Mouse (Mus musculus) E14TG2a.4 (cell line): ENCODE results near the gene Abr.
A peak's percentile ranks its signal among the peaks of the same experiment; 100 is the strongest.

Experiments
- H3K27me3 ChIP-seq: 2 replicates; pipeline ENCODE4 v1.6.1; 2014; ENCODE audit warnings: low read length, control low read depth; ENCODE audit not compliant: insufficient read depth
- H3K36me3 ChIP-seq: 2 replicates; pipeline ENCODE4 v1.6.1; 2014; ENCODE audit warnings: low read length, control low read depth; ENCODE audit not compliant: insufficient read depth
- H3K4me1 ChIP-seq: replicated peaks from 2 replicates; pipeline ENCODE4 v1.6.1; 2014; ENCODE audit warnings: low read depth, low read length, control low read depth
- H3K4me3 ChIP-seq: replicated peaks from 2 replicates; pipeline ENCODE4 v1.5.1; 2014; ENCODE audit warnings: mild to moderate bottlenecking, low read length
- H3K9me3 ChIP-seq: 2 replicates; pipeline ENCODE4 v1.6.1; 2014; ENCODE audit warnings: low read length, control low read depth
- CTCF ChIP-seq: conservative IDR thresholded peaks from 2 replicates; pipeline ENCODE4 v1.5.1; 2014; ENCODE audit warnings: low read length
- NANOG ChIP-seq: IDR thresholded peaks from 2 replicates; pipeline ENCODE4 v1.6.1; 2014; ENCODE audit warnings: borderline replicate concordance, low read length, mixed read lengths
- POU5F1 ChIP-seq: IDR thresholded peaks from 2 replicates; pipeline ENCODE4 v1.6.1; 2014; ENCODE audit warnings: low read length, borderline replicate concordance

The Abr gene

DNA sequence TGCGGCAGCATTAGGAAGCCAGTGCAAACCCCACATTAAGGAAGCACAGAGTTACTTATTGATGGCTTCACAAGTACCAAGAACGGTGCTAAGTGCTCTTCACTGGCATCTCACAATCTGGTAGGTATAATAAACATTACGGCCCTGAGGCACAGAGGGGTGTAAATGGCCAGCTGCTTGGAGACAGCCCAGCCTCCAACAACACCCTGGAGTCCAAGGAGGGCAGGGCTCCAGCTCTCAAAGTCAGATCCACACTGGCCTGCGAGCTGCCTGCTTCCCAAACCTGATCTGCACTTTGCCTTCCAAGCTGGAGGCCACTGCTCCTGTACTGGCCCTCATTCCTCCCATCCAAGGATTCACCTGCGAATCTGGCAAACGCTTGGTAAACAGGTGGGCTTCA, 132.7 kb downstream of the Abr start:
- Histone ChIP-seq H3K36me3 (peaks cover 10% of the 10 kb centered on the region), H3K9me3 (no peaks in the 10 kb centered on the region), H3K4me1 (peaks cover 70% of the 10 kb centered on the region), H3K27me3 (peaks cover 15% of the 10 kb centered on the region; the same call in 1 of the 2 replicates), H3K4me3 (no peak overlapping the region)
- TF ChIP-seq POU5F1 (no peak), NANOG (no peak), CTCF (no peak)

DNA sequence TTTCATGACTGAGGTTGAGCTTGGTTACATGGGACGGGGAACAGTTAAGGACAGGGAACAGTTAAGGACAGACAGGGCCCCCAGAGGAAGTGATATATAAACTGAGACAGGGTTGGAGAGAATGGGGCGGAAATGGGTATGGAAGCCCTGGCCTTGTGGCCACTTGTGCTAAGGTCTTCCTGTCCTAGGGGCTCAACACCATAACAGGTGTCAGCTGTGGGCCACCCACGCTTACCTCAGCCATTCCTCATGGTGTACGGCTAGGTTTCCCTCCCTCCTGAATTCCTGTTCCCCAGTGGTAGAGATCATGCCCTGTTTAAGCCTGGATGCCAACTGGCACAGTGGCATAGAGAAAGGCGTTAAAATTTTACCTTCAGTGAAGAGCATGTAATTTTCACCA, 135.1 kb downstream of the Abr start:
- H3K4me3 ChIP-seq: no peak overlapping the region
- TF ChIP-seq CTCF: no peak
- no peaks in the 10 kb centered on the region for H3K27me3 ChIP-seq
- peaks cover 10% of the 10 kb centered on the region for H3K36me3 ChIP-seq
- no peaks in the 10 kb centered on the region for H3K9me3 ChIP-seq
- peaks cover 71% of the 10 kb centered on the region for H3K4me1 ChIP-seq

DNA sequence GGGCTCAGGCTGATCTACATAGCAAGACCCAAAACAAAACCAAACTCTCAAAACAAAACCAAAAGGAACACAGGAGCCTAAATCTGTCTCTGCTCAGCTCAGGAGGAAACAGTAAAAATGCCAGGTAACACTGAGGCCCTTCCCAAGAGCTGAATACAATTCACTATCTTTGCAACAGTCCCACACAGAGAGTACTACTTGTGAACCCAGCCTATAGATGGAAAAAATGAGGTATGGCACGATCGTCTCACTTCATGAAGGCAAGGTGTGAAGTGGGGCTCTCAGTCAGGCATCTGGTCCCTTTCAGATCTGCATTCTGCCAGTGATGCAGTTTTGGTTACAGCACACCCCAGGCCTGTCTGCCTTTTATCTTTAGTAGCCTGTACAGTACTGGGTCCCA, 138.1 kb downstream of the Abr start:
- Histone ChIP-seq H3K4me3 (peak overlapping the region; percentile 11; the same call in 1 of the 2 replicates), H3K27me3 (no peaks in the 10 kb centered on the region)
- TF ChIP-seq NANOG: no peak
- no peak for TF ChIP-seq CTCF
- TF ChIP-seq POU5F1: no peak

DNA sequence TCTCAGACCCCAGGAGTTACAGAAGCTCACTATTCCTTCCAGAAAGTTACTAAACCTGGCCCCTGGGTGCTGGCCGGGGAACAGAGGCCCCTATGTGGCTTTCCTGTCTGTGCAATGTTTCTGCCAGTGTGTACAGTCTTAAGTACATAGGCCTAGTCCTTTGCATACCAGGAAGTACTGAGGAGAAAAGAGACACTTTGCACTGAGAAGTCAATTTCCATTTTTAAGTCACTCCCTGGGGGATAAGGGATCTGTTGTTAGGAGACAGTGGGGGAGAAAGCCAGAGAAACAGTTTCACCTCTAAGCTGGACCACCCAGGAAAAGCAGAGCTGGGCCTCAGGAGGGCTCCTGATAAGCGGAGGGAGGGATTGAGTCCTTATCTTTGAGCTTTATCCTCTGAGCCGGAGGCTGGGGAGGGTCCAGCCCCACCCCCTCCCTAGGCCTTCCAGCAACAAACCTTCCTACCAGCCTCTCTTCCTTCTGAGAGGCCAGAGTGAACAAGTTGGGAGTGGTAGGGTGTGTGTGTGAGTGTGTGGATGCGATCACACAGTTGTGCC, 138.9 kb downstream of the Abr start:
- H3K27me3 ChIP-seq: no peaks in the 10 kb centered on the region

More for the DNA sequence above, 138.1 kb downstream of the Abr start:
- Histone ChIP-seq H3K9me3 (peaks cover 11% of the 10 kb centered on the region; the same call in 1 of the 2 replicates), H3K36me3 (peaks cover 33% of the 10 kb centered on the region), H3K4me1 (peaks cover 82% of the 10 kb centered on the region)

DNA sequence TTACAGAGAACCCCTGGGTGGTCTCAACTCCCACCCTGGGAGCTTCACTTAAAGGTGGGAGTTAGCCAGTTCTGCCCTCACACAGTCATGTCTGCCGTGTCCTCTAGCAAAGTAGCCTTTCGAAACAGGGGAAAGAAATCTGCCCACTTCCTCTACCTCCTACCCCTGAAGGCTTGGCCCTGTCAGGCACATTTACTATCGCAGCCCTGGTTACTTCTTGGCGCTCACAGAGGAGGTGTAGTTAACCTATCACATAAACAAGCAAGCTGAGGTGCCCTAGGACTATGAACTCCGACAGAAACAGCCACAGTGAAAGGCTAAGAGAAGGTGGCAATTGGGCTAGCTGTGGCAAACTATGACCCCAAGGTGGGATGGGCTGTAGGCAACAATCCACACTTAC, 139.4 kb downstream of the Abr start:
- H3K4me3 ChIP-seq: peak overlapping the region; percentile 27
- H3K9me3 ChIP-seq: peaks cover 11% of the 10 kb centered on the region; the same call in 1 of the 2 replicates
- TF ChIP-seq CTCF: no peak
- no peak for TF ChIP-seq POU5F1
- no peak for TF ChIP-seq NANOG
- H3K4me1 ChIP-seq: peaks cover 90% of the 10 kb centered on the region
- peaks cover 46% of the 10 kb centered on the region for H3K36me3 ChIP-seq
- no peaks in the 10 kb centered on the region for H3K27me3 ChIP-seq

More for the DNA sequence above, 138.9 kb downstream of the Abr start:
- H3K36me3 ChIP-seq: peaks cover 41% of the 10 kb centered on the region
- no peak for TF ChIP-seq CTCF
- peak; percentile 74 for TF ChIP-seq NANOG
- TF ChIP-seq POU5F1: 0 out of 2 replicates have a peak, but pooled peaks have one; percentile 29
- peak overlapping the region; percentile 27; the same call in 1 of the 2 replicates for H3K4me3 ChIP-seq
- peaks cover 88% of the 10 kb centered on the region for H3K4me1 ChIP-seq
- H3K9me3 ChIP-seq: peaks cover 11% of the 10 kb centered on the region; the same call in 1 of the 2 replicates

DNA sequence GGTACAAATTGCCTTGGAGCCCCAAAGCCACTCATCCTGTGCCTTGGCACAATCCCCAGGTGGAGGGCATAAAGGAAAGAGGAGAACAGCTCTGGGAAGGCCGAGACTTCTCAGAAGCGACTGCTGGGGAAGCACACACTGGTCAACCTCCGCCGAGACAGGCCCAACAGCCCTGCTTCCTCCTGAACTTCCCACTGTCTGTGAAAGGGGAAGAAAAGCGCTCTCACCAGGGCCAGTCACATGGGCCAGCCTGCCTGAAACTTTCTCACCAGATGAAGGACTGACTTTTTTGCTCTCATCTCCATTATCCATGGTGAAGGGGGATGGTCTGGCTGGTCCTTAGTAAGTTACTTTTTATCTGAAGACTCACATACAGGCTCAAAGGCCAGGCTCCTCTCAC, 139.9 kb downstream of the Abr start:
- Histone ChIP-seq H3K27me3 (no peaks in the 10 kb centered on the region), H3K4me1 (peaks cover 90% of the 10 kb centered on the region), H3K9me3 (peaks cover 11% of the 10 kb centered on the region; the same call in 1 of the 2 replicates), H3K4me3 (peak overlapping the region; percentile 27), H3K36me3 (peaks cover 49% of the 10 kb centered on the region)
- no peak for TF ChIP-seq CTCF
- TF ChIP-seq NANOG: no peak
- no peak for TF ChIP-seq POU5F1

DNA sequence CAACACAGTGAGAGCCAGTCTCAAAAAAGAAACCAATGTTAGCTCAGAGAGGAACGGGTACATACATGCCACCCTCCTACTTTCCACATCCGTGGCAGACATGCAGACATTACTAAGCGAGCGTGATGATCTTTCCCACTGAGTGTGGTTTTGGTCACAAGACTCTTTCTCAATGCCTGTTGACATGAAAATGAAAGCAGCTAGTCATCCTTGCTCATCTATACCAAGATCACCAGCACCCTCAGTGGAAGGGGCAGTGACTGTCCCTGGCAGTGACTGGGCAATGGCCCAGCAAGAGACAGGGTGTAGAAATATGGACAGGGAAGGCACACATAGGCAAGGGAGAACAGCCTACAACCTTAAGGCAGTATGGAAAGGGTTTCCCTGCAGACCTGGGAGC, 142.4 kb downstream of the Abr start:
- TF ChIP-seq POU5F1 (no peak), CTCF (no peak), NANOG (no peak)
- peaks cover 11% of the 10 kb centered on the region; the same call in 1 of the 2 replicates for H3K9me3 ChIP-seq

DNA sequence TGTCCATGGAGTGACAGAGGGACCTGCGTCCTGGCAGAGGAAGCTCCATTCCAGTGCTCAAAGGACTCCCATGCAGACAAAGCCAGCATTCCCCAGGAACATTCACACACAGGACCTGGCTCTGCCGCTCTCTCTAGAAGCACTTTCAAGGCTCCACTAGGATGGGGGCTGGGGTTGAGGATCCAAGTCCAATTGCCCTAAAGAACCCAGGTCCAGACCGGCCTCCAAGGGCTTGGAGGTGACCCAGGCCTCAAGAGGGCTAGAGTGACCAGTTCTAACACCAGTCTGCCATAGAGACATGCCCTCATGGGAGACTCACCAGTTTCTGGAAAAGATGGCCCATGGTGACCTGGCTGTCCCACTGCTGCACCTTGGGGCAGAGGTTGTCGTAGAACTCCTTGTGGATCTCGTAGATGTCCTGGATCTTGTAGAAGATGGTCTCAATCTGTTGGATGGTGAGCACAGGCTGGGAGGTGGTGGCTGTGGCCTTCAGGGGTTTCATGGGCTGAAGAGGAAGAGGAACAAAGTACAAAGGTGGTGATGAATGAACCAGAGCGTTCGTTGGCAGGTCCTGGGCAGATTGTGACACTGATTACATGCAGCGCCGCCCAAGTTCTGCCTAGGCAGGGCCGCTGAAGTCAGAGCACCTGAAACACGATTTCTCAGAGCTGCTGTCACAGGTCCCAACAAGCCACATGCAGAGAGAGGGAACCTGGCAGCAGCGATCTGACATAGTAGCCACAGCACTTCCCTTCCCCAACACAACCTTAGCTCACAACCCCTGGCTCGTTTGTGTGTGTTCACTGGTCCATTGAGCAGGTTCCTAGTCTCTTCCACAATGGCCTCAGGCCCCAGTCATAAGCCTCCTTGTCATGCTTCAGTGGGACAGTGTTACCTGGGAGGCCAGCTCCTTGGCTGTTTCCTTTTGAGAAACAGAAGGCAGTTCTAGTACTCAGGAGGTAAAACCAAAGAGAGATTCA, 143.1 kb downstream of the Abr start:
- TF ChIP-seq POU5F1 (no peak), CTCF (no peak), NANOG (no peak)
- peaks cover 11% of the 10 kb centered on the region; the same call in 1 of the 2 replicates for H3K9me3 ChIP-seq
- peaks cover 88% of the 10 kb centered on the region for H3K4me1 ChIP-seq
- H3K27me3 ChIP-seq: no peaks in the 10 kb centered on the region
- no peak overlapping the region for H3K4me3 ChIP-seq
- H3K36me3 ChIP-seq: peaks cover 39% of the 10 kb centered on the region

More for the DNA sequence above, 142.4 kb downstream of the Abr start:
- Histone ChIP-seq H3K36me3 (peaks cover 39% of the 10 kb centered on the region), H3K27me3 (no peaks in the 10 kb centered on the region), H3K4me3 (no peak overlapping the region), H3K4me1 (peaks cover 88% of the 10 kb centered on the region)
